In genomic region chr12:51850339-51850738, GRCm38 (mm10) we compare ENCODE assay signal across 21 mouse cellular contexts. TPM values are rescaled to one million over a fixed set of nuclear protein-coding genes. Genes with fewer than 3 reads are reported as not detected.
DNase-seq lines count a peak whose midpoint lies in the region; ATAC-seq and TF ChIP-seq lines count a peak whose summit lies in the region.
"Had no signal": no experiment of that assay in that cellular context is flagged by ENCODE, and none has a peak within 500 bp of the region (broad histone marks: within the 10 kb centered on the region; RNA-seq: fewer than 3 reads in every experiment).

No protein-coding gene starts in this region.

- peak overlapping the region; percentile 90 for H3K27ac ChIP-seq in liver, embryonic 15.5 days (replicated peaks)
- H3K27ac ChIP-seq: embryonic facial prominence, embryonic 13.5 days; forebrain, embryonic 10.5 days; hindbrain, embryonic 10.5 days; hindbrain, embryonic 15.5 days had no signal

- H3K9me3 ChIP-seq in erythroblast, embryonic 14.5 days (ENCODE audit: control insufficient read depth, low read length): no peaks in the 10 kb centered on the region
- no peaks in the 10 kb centered on the region for H3K9me3 ChIP-seq in liver, embryonic 15.5 days (replicated peaks)
- H3K9me3 ChIP-seq: embryonic facial prominence, embryonic 13.5 days; forebrain, embryonic 10.5 days; heart, embryonic 10.5 days; hindbrain, embryonic 10.5 days; hindbrain, embryonic 15.5 days had no signal

- peak overlapping the region; percentile 54 for H3K4me2 ChIP-seq in liver, embryonic 15.5 days
- H3K4me2 ChIP-seq: embryonic facial prominence, embryonic 13.5 days; hindbrain, embryonic 15.5 days had no signal

- peak; percentile 22 for DNase-seq in 3134 (ENCODE audit: extremely low read depth, insufficient read length, low spot score)
- DNase-seq in frontal cortex, postnatal 25 days (ENCODE audit: low spot score in 2 of 2): no peak
- no peak for DNase-seq in right cerebral cortex, postnatal 14 days
- no peak for DNase-seq in layer of hippocampus, postnatal 14 days (ENCODE audit: low spot score in 2 of 2)
- DNase-seq: adrenal gland, adult 2 months; adrenal gland, postnatal 25 days; B cell, adult 2 months; cerebellum, adult 18-20 months; cerebellum, adult 9-11 months; cerebellum, postnatal 36 days; gastrocnemius, postnatal 10 days; heart, adult 18-20 months had no signal

- peak overlapping the region; percentile 14 for H3K9ac ChIP-seq in liver, embryonic 15.5 days
- H3K9ac ChIP-seq: embryonic facial prominence, embryonic 13.5 days; hindbrain, embryonic 15.5 days had no signal

- no peaks in the 10 kb centered on the region for H3K79me3 ChIP-seq in C2C12 (ENCODE audit: low read depth)

- 34% methylated on average over 4 of the region's 4 CpGs for WGBS in liver, embryonic 15.5 days (ENCODE audit: insufficient replicate concordance)

- H3K79me2 ChIP-seq in C2C12 (ENCODE audit: control insufficient read depth, insufficient read depth): no peaks in the 10 kb centered on the region

- H3K4me1 ChIP-seq in erythroblast, embryonic 14.5 days (ENCODE audit: control insufficient read depth): peaks cover 88% of the 10 kb centered on the region
- H3K4me1 ChIP-seq in liver, embryonic 15.5 days (replicated peaks): peaks cover 67% of the 10 kb centered on the region
- H3K4me1 ChIP-seq: embryonic facial prominence, embryonic 13.5 days; forebrain, embryonic 10.5 days; hindbrain, embryonic 10.5 days; hindbrain, embryonic 15.5 days had no signal

- TF ChIP-seq CTCF in C2C12 (IDR thresholded peaks at IDR 0.05; ENCODE audit: control insufficient read depth, insufficient read depth, insufficient read length): no peak

- ATAC-seq in liver, embryonic 15.5 days (ENCODE audit: insufficient read depth): no peak
- ATAC-seq: forebrain, embryonic 14.5 days had no signal

- H3K27me3 ChIP-seq in C2C12 (ENCODE audit: control insufficient read depth, insufficient read depth, insufficient read length): no peaks in the 10 kb centered on the region
- no peaks in the 10 kb centered on the region for H3K27me3 ChIP-seq in erythroblast, embryonic 14.5 days (ENCODE audit: control insufficient read depth)
- H3K27me3 ChIP-seq in liver, embryonic 15.5 days: no peaks in the 10 kb centered on the region
- H3K27me3 ChIP-seq: embryonic facial prominence, embryonic 13.5 days; hindbrain, embryonic 15.5 days had no signal

- H3ac ChIP-seq in C2C12 (ENCODE audit: control insufficient read depth, insufficient read length, low read depth): no peak overlapping the region

- no peaks in the 10 kb centered on the region for H3K36me3 ChIP-seq in C2C12 (ENCODE audit: control insufficient read depth, insufficient read depth)
- peaks cover 17% of the 10 kb centered on the region for H3K36me3 ChIP-seq in erythroblast, embryonic 14.5 days (ENCODE audit: control insufficient read depth)
- no peaks in the 10 kb centered on the region for H3K36me3 ChIP-seq in liver, embryonic 15.5 days (replicated peaks)
- H3K36me3 ChIP-seq: embryonic facial prominence, embryonic 13.5 days; forebrain, embryonic 10.5 days; heart, embryonic 10.5 days; hindbrain, embryonic 10.5 days; hindbrain, embryonic 15.5 days had no signal

- no peak overlapping the region for H3K4me3 ChIP-seq in C2C12 (ENCODE audit: insufficient read depth, poor library complexity, severe bottlenecking)
- H3K4me3 ChIP-seq in erythroblast, embryonic 14.5 days (replicated peaks): peak overlapping the region; percentile 67
- peak overlapping the region; percentile 12 for H3K4me3 ChIP-seq in liver, embryonic 15.5 days (replicated peaks)
- H3K4me3 ChIP-seq: embryonic facial prominence, embryonic 13.5 days; forebrain, embryonic 10.5 days; heart, embryonic 10.5 days; hindbrain, embryonic 10.5 days; hindbrain, embryonic 15.5 days had no signal

TF ChIP-seq in C2C12, 6 proteins besides CTCF, POLR2A, EP300 and RAD21:
- TF ChIP-seq CEBPB (IDR thresholded peaks at IDR 0.05; ENCODE audit: low read depth) (peak; percentile 60), MAX (IDR thresholded peaks at IDR 0.05) (no peak), MYOD1 (IDR thresholded peaks at IDR 0.05; ENCODE audit: control insufficient read depth, insufficient read length, low read depth) (no peak), MYOG (IDR thresholded peaks at IDR 0.05; ENCODE audit: control insufficient read depth, extremely low read depth, insufficient read length) (no peak), FOSL1 (IDR thresholded peaks at IDR 0.05; ENCODE audit: insufficient read depth, low read length, poor library complexity, severe bottlenecking) (peak; percentile 44), USF1 (IDR thresholded peaks at IDR 0.05; ENCODE audit: low read depth) (no peak)

RNA-seq across cellular contexts. Expression of gene Hectd1, which starts 21.0 kb away (rescaled TPM):
- polyA plus RNA-seq in C2C12 (2012; fragmentation: generic; extraction: Trizol): 17.4 TPM
- 0.40 and 0.52 TPM in 2 replicates for polyA plus RNA-seq in erythroblast, embryonic 14.5 days (2012)
- 24.0 and 29.4 TPM in 2 replicates for polyA plus RNA-seq in liver, embryonic 15.5 days (2015; fragmentation: Nextera tagmentation; extraction: Ambion mirVana)
- total RNA-seq in layer of hippocampus, postnatal 14 days (2021): 10 to 100 TPM; 81.7 to 85.4 TPM

Comparison
In these comparisons a context has a peak if more than half of its experiments do, and no peak if none do; other contexts are left out.
1. RNA of gene Hectd1, which starts 21.0 kb away (polyA plus RNA-seq): 24.0 to 29.4 TPM in liver, embryonic 15.5 days and 17.4 TPM in C2C12 (single experiment); 0.40 to 0.52 TPM in erythroblast, embryonic 14.5 days; every median in the first group is over 10 times any median in the second.